Mouse (Mus musculus) heart, embryonic 12.5 days (tissue): Measurements from ENCODE around the gene Dmrtb1. TPM values are rescaled to one million over a fixed set of nuclear protein-coding genes. Genes with fewer than 3 reads are reported as not detected.

Experiments used
- ATAC-seq: fragments of 200-750 bp; cut with Nextera tagmentation; 2 replicates; pipeline ENCODE4 v1.8.0; 2017; ENCODE audit warnings: moderate TSS enrichment, moderate library complexity; ENCODE audit not compliant: insufficient number of reproducible peaks, low FRiP score
- H3K27ac ChIP-seq: fragments of 300-500 bp; sonication (generic); 2 replicates; pipeline ENCODE4 v1.5.1; 2016; ENCODE audit warnings: mild to moderate bottlenecking, moderate library complexity; ENCODE audit not compliant: poor library complexity, severe bottlenecking
- H3K27me3 ChIP-seq: fragments of 300-500 bp; sonication (generic); replicated peaks from 2 replicates; pipeline ENCODE4 v1.6.1; 2016; ENCODE audit warnings: mild to moderate bottlenecking, moderate library complexity
- H3K36me3 ChIP-seq: fragments of 300-500 bp; sonication (generic); 2 replicates; pipeline ENCODE4 v1.6.1; 2016; ENCODE audit warnings: mild to moderate bottlenecking, moderate library complexity
- H3K4me1 ChIP-seq: fragments of 300-500 bp; sonication (generic); replicated peaks from 2 replicates; pipeline ENCODE4 v1.6.1; 2016; ENCODE audit warnings: mild to moderate bottlenecking
- H3K4me2 ChIP-seq: fragments of 300-500 bp; sonication (generic); 2 replicates; pipeline ENCODE4 v1.6.1; 2016; ENCODE audit warnings: mild to moderate bottlenecking, moderate library complexity
- H3K4me3 ChIP-seq: fragments of 300-500 bp; sonication (generic); 2 replicates; pipeline ENCODE4 v1.5.1; 2016; ENCODE audit warnings: mild to moderate bottlenecking
- H3K9ac ChIP-seq: fragments of 300-500 bp; sonication (generic); 2 replicates; pipeline ENCODE4 v1.6.1; 2016; ENCODE audit warnings: mild to moderate bottlenecking, moderate library complexity
- H3K9me3 ChIP-seq: fragments of 300-500 bp; sonication (generic); replicated peaks from 2 replicates; pipeline ENCODE4 v1.6.1; 2016; ENCODE audit warnings: mild to moderate bottlenecking, moderate library complexity
- WGBS: fragments of 180-500 bp; shearing (Covaris S2); methylation state at CpG from one replicate; pipeline ENCODE4 v1.1.7; 2016; 5-methylcytosine and 5-hydroxymethylcytosine counted together
- polyA plus RNA-seq: library from polyadenylated mRNA; unstranded; fragments of >200 nt; fragmentation: Nextera tagmentation; extraction: Ambion mirVana; gene quantifications from 2 replicates; pipeline ENCODE4 v1.2.1, GENCODE M21; 2016

Gene Dmrtb1
- polyA plus RNA-seq: 0.18 TPM in 1 of 2 replicates, not detected in the other

- H3K4me3 ChIP-seq: no peak within 1 kb of the TSS
- H3K9ac ChIP-seq: no peak within 1 kb of the TSS
- peaks cover 31% of the 10 kb centered on the region for H3K4me1 ChIP-seq
- no peak within 1 kb of the TSS for H3K27ac ChIP-seq
- no peak within 1 kb of the TSS for H3K4me2 ChIP-seq
- 81% methylated on average over 14 of the region's 14 CpGs for WGBS
- H3K27me3 ChIP-seq: peaks cover 19% of the 10 kb centered on the region
- H3K36me3 ChIP-seq: no peaks in the 10 kb centered on the region
- no peak for ATAC-seq
- no peaks in the 10 kb centered on the region for H3K9me3 ChIP-seq
These were observed at the start of gene Dmrtb1 for GRCm38 (mm10) chr4:107684130-107684529. Dmrtb1 (minus strand) TSS chr4:107684230.

- no peak overlapping the region for H3K27ac ChIP-seq
- peaks cover 6% of the 10 kb centered on the region; the same call in 1 of the 2 replicates for H3K4me1 ChIP-seq
- H3K4me3 ChIP-seq: no peak overlapping the region
- H3K27me3 ChIP-seq: peaks cover 68% of the 10 kb centered on the region
- no peaks in the 10 kb centered on the region for H3K36me3 ChIP-seq
- no peak for ATAC-seq
- no peaks in the 10 kb centered on the region for H3K9me3 ChIP-seq
- WGBS: 24% methylated on average over 3 of the region's 3 CpGs
- no peak overlapping the region for H3K4me2 ChIP-seq
- no peak overlapping the region for H3K9ac ChIP-seq
These were observed 49.6 kb upstream of the Dmrtb1 start for GRCm38 (mm10) chr4:107733603-107734002.

- WGBS: 20% methylated on average over 4 of the region's 4 CpGs
- no peak overlapping the region for H3K9ac ChIP-seq
- ATAC-seq: no peak
- no peak overlapping the region for H3K4me3 ChIP-seq
- no peak overlapping the region for H3K4me2 ChIP-seq
- no peaks in the 10 kb centered on the region for H3K9me3 ChIP-seq
- peaks cover 63% of the 10 kb centered on the region for H3K27me3 ChIP-seq
- H3K4me1 ChIP-seq: peaks cover 6% of the 10 kb centered on the region; the same call in 1 of the 2 replicates
- no peak overlapping the region for H3K27ac ChIP-seq
- no peaks in the 10 kb centered on the region for H3K36me3 ChIP-seq
These were observed 48.6 kb upstream of the Dmrtb1 start for GRCm38 (mm10) chr4:107732624-107733023.

- Histone ChIP-seq H3K4me1 (peaks cover 6% of the 10 kb centered on the region; the same call in 1 of the 2 replicates), H3K36me3 (no peaks in the 10 kb centered on the region), H3K4me3 (no peak overlapping the region), H3K4me2 (no peak overlapping the region), H3K27me3 (peaks cover 63% of the 10 kb centered on the region), H3K9ac (no peak overlapping the region), H3K27ac (no peak overlapping the region), H3K9me3 (no peaks in the 10 kb centered on the region)
- no peak for ATAC-seq
- 31% methylated on average over 4 of the region's 4 CpGs for WGBS
These were observed 48.2 kb upstream of the Dmrtb1 start for GRCm38 (mm10) chr4:107732182-107732581.

GRCm38 (mm10) chr4:107731088-107731465, 47.0 kb upstream of the Dmrtb1 start:
- no peak overlapping the region for H3K9ac ChIP-seq
- H3K27me3 ChIP-seq: peaks cover 58% of the 10 kb centered on the region
- no peak for ATAC-seq
- H3K4me2 ChIP-seq: no peak overlapping the region
- H3K36me3 ChIP-seq: no peaks in the 10 kb centered on the region
- H3K27ac ChIP-seq: no peak overlapping the region
- WGBS: 64% methylated on average over 8 of the region's 8 CpGs
- no peak overlapping the region for H3K4me3 ChIP-seq
- peaks cover 6% of the 10 kb centered on the region; the same call in 1 of the 2 replicates for H3K4me1 ChIP-seq
- no peaks in the 10 kb centered on the region for H3K9me3 ChIP-seq

- Histone ChIP-seq H3K27me3 (peaks cover 53% of the 10 kb centered on the region), H3K9me3 (no peaks in the 10 kb centered on the region), H3K27ac (no peak overlapping the region), H3K36me3 (no peaks in the 10 kb centered on the region), H3K4me3 (no peak overlapping the region), H3K4me1 (peaks cover 6% of the 10 kb centered on the region; the same call in 1 of the 2 replicates), H3K9ac (no peak overlapping the region), H3K4me2 (no peak overlapping the region)
- WGBS: 80% methylated on average over 15 of the region's 15 CpGs
- no peak for ATAC-seq
These were observed 46.5 kb upstream of the Dmrtb1 start for GRCm38 (mm10) chr4:107730391-107731087.

- Histone ChIP-seq H3K4me2 (no peak overlapping the region), H3K4me3 (no peak overlapping the region), H3K27ac (no peak overlapping the region), H3K9ac (no peak overlapping the region), H3K9me3 (no peaks in the 10 kb centered on the region), H3K27me3 (peaks cover 18% of the 10 kb centered on the region), H3K4me1 (no peaks in the 10 kb centered on the region), H3K36me3 (no peaks in the 10 kb centered on the region)
- no peak for ATAC-seq
- WGBS: 57% methylated on average over 9 of the region's 9 CpGs
These were observed 41.4 kb upstream of the Dmrtb1 start for GRCm38 (mm10) chr4:107725432-107725831.

GRCm38 (mm10) chr4:107720043-107720830, 36.2 kb upstream of the Dmrtb1 start:
- H3K27ac ChIP-seq: no peak overlapping the region
- WGBS: 60% methylated on average over 11 of the region's 11 CpGs
- H3K9me3 ChIP-seq: no peaks in the 10 kb centered on the region
- peaks cover 7% of the 10 kb centered on the region for H3K4me1 ChIP-seq
- no peak overlapping the region for H3K4me3 ChIP-seq
- H3K9ac ChIP-seq: no peak overlapping the region
- no peak overlapping the region for H3K4me2 ChIP-seq
- peaks cover 4% of the 10 kb centered on the region for H3K27me3 ChIP-seq
- H3K36me3 ChIP-seq: no peaks in the 10 kb centered on the region
- ATAC-seq: no peak

GRCm38 (mm10) chr4:107719161-107719560, 35.1 kb upstream of the Dmrtb1 start:
- WGBS: 50% methylated on average over 5 of the region's 5 CpGs

GRCm38 (mm10) chr4:107718720-107719119, 34.7 kb upstream of the Dmrtb1 start:
- H3K4me3 ChIP-seq: no peak overlapping the region
- H3K9me3 ChIP-seq: no peaks in the 10 kb centered on the region
- 78% methylated on average over 8 of the region's 8 CpGs for WGBS
- no peak for ATAC-seq
- H3K9ac ChIP-seq: no peak overlapping the region
- H3K4me2 ChIP-seq: no peak overlapping the region
- no peak overlapping the region for H3K27ac ChIP-seq
- H3K4me1 ChIP-seq: peaks cover 7% of the 10 kb centered on the region
- H3K27me3 ChIP-seq: no peaks in the 10 kb centered on the region; the same call in 1 of the 2 replicates
- no peaks in the 10 kb centered on the region for H3K36me3 ChIP-seq

More at GRCm38 (mm10) chr4:107719161-107719560, 35.1 kb upstream of the Dmrtb1 start:
- no peak for ATAC-seq
- Histone ChIP-seq H3K9me3 (no peaks in the 10 kb centered on the region), H3K36me3 (no peaks in the 10 kb centered on the region), H3K4me2 (no peak overlapping the region), H3K4me1 (peaks cover 7% of the 10 kb centered on the region), H3K4me3 (no peak overlapping the region), H3K27me3 (no peaks in the 10 kb centered on the region; the same call in 1 of the 2 replicates), H3K9ac (no peak overlapping the region), H3K27ac (no peak overlapping the region)

GRCm38 (mm10) chr4:107717718-107718313, 33.8 kb upstream of the Dmrtb1 start:
- no peak overlapping the region for H3K27ac ChIP-seq
- peaks cover 7% of the 10 kb centered on the region for H3K4me1 ChIP-seq
- H3K27me3 ChIP-seq: no peaks in the 10 kb centered on the region; the same call in 1 of the 2 replicates
- no peaks in the 10 kb centered on the region for H3K36me3 ChIP-seq
- no peak for ATAC-seq
- WGBS: 69% methylated on average over 8 of the region's 8 CpGs
- H3K4me2 ChIP-seq: no peak overlapping the region
- no peak overlapping the region for H3K9ac ChIP-seq
- H3K4me3 ChIP-seq: no peak overlapping the region
- no peaks in the 10 kb centered on the region for H3K9me3 ChIP-seq
